Mouse (Mus musculus): Measurements from ENCODE around the gene Rbfox1.

DNA sequence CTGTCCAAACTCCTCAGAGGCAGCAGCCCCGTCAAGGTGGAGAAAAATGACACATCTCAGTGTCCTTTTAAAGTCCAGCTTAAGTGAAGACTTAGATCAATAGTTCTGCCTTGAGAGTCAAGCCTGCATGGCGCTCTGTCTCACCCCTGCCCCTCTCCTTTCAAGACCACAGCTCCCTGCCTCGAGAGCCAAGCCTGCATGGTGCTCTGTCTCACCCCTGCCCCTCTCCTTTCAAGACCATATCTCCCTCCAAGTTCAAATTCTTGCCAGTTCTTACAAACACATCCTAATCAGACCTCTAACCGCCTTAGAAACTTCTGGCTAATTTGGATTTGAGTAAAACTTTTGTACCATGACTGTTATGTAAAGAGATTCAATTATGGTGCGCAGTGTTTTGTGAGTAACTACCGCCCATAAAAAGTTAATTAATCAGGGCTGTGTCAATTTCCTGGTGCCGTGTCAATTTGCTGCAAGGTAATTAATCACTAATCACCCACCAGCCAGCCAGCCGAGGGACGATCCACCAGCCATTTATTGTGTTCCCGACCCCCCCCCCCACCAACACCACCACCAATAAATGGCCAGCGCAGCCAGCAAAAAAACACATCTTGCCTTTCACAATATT is 1461.0 kb downstream of the Rbfox1 start:
- TF ChIP-seq POLR2A (IDR thresholded peaks at IDR 0.05; ENCODE audit: borderline replicate concordance, extremely low read depth, insufficient read depth, insufficient read length, poor library complexity, severe bottlenecking) (no peak), CTCF (IDR thresholded peaks at IDR 0.05; ENCODE audit: borderline replicate concordance, extremely low read depth, insufficient read depth, insufficient read length) (no peak)

Data from brain, embryonic 14.5 days (tissue).